Mouse (Mus musculus) heart, postnatal 25 days (tissue): ENCODE results near the gene Krt87. TPM values are rescaled to one million over a fixed set of nuclear protein-coding genes. Genes with fewer than 3 reads are reported as not detected.

ENCODE experiments used
- DNase-seq: peaks from one replicate; pipeline ENCODE4 v3.0.0; 2022; ENCODE audit warnings: low spot score
- intact Hi-C: fragments of 180-260 bp; cut with DNase I; formaldehyde crosslinking; loops from one replicate; pipeline ENCODE4 v1.15.1; 2025
- total RNA-seq, 2 experiments: library from RNA; stranded (reverse); gene quantifications; 2 replicates each; pipeline ENCODE4 v1.2.3; 2021

Krt87 gene
- total RNA-seq, result not detected

DNA sequence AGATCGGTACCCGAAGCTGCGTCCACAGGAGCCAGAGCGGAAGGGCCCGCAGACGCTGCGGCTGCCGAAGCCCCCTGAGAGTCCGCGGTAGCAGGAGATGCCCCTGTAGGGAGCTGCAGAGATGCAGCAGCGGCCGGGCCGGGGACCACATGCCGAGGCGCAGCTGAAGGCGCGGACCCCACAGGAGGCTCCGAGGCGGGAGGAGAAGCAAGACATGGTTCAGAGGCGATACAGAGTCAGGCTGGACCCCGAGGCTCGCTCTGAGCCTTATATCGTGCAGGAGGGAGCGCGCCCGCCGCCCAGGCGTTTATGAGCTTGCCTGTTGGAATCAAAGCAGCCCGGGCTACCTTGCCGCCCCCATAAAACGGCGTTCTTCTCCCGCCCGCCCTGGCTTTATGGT lies at the start of gene Krt87:
Krt87 (minus strand) TSS at position 250 of the 400 bp plus-strand sequence.
- intact Hi-C loops, result no loop called here
- DNase-seq, result no peak

DNA sequence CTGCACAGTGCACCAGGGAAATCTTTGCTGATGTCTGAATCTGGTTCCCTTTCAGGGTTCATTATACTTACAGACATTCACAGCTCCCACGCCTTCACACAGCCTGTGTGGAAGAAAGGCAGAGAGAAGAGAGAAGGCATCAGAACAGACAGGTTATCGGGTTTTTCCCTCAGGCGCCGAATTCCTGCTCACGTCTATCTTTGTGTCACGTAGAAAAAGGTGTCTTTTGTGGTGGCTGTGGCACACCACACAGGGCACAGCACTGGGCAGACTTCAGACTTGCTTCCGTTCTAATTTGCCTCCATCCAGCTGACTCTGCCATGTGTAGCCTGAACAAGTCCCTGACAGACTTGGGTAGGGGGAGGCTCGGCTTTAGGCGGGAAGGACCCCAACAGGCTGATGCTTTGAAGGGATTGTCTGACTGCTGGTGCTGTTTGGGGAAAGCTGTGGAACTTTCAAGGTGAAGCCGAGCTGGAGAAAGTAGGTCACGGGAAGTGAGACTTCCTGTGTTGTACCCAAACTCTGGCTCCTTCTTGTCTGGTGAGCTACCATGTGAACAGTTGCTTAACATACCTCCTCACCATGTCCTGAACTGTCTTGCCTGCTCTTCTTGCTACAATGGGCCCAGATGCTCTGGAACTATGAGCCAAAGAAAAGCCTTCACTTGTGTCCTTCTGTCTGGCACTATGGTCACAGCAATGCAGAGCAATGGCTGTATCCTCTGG lies 47.5 kb upstream of the Krt87 start:
- DNase-seq, result no peak
- intact Hi-C loops, result no loop called here

DNA sequence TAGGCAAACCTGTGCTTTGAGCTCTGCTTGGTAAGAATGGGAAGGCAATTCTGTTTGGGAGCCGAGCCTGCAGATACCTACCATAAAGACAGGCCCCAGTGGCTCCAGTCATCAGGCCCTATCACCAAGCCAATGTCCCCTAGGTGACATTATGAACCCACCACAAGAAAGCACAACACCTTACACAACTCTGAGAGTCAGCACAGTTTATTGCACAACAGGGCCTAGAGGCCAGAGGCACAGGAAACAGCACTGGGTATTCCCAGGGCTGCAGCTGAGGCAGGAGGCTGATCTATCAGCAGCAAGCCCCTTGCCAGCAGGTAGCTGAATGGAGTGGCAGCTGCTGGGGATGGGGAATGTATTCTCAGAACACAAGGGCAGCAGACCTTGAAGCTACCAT lies 46.3 kb upstream of the Krt87 start:
- DNase-seq, result no peak
- intact Hi-C loops, result no loop called here

GRCm38 (mm10) chr15:101483646-101484045 lies 45.0 kb upstream of the Krt87 start:
- no peak for DNase-seq
- intact Hi-C loops, result no loop called here

DNA sequence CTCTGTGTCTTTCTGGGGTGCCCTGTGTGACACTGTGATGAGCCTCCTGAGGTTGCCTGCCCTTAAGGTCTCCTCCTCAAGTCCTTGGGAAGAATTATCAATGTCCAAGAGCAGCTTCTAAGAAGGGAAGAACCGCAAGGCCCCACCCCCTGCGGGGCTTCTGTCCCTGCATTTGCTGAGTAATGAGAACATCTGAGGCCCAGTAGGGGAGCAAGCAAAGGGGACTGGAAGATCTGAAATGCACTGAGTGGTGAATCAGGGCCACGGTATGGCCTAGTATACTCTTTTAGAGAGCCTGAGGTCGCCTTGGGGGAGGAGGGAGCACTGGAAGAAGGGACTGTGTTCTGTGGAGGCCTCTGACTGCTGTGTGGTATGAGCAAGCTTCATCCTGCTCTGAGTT lies 43.5 kb upstream of the Krt87 start:
- intact Hi-C loops, result no loop called here
- no peak for DNase-seq

DNA sequence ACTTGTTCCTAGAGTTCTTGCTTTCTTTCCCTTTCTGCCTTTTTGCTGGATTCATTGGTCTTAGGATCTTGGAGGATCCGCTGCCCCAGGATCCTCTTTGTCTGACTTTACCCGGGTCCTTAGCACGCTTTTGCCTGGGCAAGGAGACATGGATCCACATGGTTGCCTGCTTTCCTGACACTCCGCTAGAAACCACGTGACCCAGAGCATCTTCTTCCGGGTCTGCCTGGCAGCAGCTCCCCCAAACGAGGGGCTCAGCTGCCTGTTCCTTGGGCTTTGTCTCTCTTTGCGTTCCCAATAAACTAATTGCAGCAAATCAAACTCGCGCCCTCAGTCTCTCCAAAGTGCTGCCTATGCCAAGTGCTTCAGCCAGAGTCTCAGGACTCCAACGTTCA lies 41.1 kb upstream of the Krt87 start:
- no peak for DNase-seq
- intact Hi-C loops, result no loop called here

GRCm38 (mm10) chr15:101479007-101479665 lies 40.5 kb upstream of the Krt87 start:
- intact Hi-C loops, result no loop called here
- no peak for DNase-seq

DNA sequence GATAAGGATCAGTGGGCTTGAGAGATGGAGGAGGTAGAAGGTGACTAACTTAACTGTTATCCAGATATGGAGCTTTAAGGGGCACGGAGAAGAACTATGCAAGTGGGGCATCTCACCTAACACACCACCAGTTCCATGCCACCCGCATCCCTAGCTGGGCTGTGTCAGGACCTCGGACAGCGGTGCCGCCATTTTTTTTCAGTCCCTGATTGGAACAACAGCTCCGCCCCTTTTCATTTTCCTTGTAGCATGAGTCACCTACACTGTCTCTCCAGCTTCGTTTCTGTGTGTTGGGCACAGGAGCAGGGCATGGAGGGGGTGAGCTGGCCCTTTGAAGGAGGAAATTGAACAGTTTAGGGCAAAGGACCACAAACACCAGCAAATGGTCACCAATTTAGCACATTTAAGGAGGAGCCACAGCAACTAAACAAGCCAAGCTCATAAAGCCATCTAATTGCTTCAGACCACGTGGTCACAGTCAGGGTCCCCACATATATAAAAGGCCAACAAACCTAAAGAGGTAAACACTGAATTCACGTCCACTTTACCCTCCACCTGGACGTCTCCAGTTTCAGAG lies 34.4 kb upstream of the Krt87 start, which contains the start of gene Krt86:
Krt86 (plus strand) TSS at position 527 of the 577 bp plus-strand sequence.
- no peak for DNase-seq
- intact Hi-C loops, result no loop called here

DNA sequence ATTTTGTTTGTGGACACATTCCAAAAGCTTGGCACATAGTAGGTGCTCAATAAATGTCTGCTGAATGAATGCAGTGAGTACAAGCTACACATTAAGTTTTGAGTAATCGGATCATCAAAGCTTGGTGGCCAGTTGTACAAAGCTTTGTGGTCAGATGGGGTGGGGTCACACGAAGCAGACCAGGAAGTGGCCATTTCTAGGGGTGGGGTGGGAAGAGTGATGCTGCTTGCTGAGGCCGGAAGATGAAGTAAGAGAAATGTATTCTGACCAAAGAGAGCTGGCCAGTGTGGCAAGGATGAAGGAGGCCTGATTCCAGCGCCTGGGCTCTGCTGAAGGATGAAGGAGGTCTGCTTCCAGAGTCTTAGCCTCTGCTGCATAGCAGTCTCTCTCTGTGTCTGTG lies 30.5 kb upstream of the Krt87 start:
- DNase-seq, result no peak
- intact Hi-C loops, result no loop called here

DNA sequence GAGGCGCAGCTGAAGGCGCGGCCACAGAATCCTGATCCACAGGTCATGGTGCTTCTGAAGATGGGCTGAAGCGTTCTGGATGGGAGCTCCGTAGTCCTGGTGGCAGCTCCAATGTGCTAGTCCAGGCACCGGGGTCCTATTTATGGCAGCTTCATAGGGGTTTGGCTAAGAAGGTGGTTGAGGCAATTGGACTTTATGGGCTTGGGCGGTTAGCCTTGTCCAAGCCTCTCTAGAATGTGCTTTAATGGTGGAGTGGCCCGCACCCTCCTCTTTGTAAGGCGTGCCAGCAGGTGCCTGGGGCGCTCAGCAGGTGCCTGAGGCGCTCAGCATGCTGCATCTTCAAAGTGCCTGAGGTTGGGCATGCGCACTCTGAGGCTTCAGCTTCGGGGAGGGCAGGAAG lies 25.0 kb upstream of the Krt87 start, which contains the start of gene Krt81:
Krt81 (minus strand) TSS at position 101 of the 400 bp plus-strand sequence.
- intact Hi-C loops, result no loop called here
- no peak for DNase-seq

GRCm38 (mm10) chr15:101459283-101459682 lies 20.7 kb upstream of the Krt87 start:
- DNase-seq, result no peak
- intact Hi-C loops, result no loop called here

DNA sequence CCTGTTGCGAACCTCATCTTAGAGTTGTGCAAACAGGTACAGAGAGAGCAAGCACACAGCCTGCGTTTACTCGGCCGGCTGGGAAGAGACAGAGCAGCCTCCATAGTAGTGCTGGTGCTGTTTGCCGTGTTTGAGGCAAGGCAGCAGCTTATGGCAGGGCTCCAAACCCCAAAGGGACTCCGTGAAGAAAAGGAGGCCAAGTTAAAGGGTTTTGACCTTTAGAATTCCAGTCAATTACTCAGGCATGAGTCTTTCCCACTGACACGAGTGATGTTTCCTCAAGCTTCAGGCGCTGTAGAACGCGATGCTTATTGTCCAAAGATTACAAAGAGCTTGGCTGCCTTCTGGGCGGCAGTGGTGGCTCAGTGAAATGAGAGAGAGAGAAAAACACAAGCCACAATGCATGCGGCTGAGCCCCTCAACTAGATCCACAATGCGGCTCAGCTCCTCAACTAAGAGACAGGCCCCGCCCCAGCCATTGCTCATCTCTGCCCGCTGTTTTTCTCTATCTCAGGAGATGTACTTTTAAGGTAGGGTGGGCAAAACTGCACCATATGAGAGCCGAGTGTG lies 19.8 kb upstream of the Krt87 start:
- intact Hi-C loops, result no loop called here
- DNase-seq, result no peak

- intact Hi-C loops, result no loop called here
- no peak for DNase-seq
Observed at GRCm38 (mm10) chr15:101455891-101456290, 17.3 kb upstream of the Krt87 start.

GRCm38 (mm10) chr15:101455292-101455691 lies 16.7 kb upstream of the Krt87 start:
- intact Hi-C loops, result no loop called here

GRCm38 (mm10) chr15:101454774-101455173 lies 16.2 kb upstream of the Krt87 start:
- intact Hi-C loops, result no loop called here
- DNase-seq, result no peak

More at GRCm38 (mm10) chr15:101455292-101455691, 16.7 kb upstream of the Krt87 start:
- DNase-seq, result no peak

DNA sequence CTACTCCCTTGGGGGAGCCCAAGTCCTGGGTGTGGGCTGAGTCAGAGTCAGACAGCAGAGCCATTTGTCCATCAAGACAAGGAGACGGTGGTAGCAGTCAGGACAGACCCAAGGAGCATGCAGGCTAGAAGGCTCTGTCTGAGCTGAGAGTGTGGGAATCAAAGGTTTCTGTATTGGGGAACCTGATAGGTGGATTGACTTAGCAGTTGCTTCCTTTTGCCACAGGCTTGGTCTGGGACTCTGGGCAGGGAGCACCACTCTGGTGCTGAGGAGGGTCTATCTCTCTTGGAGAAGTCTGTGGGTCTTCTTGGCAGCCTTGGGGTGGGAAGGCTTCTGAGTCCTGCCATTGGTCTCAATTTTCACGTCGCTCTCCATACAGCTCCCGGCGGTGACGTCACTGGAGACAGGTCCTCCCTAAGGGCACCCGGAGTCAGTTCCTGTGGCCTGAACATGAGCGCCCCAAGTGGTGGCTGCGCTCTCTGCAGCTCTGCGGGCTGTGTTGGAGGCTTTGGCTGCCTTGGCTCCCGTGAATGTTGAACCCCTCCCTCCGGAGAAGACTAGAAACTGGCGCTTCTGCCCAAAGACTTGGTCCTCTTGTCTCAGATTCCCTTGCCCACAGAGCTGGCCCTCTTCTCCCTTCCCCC lies 14.6 kb upstream of the Krt87 start:
- intact Hi-C loops, result loop anchor here (2.0 kb wide), 1 partner anchor 112 kb away; no protein-coding TSS in a partner anchor
- DNase-seq, result peak; percentile 57

DNA sequence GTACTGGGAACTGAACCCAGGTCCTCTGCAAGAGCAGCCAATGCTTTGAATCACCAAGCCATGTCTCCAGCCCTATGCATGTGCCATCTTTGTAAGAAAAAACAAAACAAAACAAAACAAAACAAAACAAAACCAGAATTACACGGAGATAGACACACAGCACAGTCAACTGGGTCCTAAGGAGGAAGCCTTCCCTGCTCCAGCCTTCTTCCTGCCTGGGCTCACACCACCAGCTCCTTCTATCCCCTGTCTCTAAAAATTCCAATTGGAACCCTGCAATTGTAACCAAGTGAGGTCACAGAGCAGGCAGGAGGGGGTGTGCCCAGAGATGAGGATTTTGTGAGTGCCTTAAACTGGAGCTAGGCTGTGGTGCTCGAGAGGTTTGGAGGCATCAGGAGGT lies 8.8 kb upstream of the Krt87 start, which contains the start of gene Krt88:
Krt88 (plus strand) TSS at position 301 of the 400 bp plus-strand sequence.
- DNase-seq, result no peak
- intact Hi-C loops, result no loop called here

DNA sequence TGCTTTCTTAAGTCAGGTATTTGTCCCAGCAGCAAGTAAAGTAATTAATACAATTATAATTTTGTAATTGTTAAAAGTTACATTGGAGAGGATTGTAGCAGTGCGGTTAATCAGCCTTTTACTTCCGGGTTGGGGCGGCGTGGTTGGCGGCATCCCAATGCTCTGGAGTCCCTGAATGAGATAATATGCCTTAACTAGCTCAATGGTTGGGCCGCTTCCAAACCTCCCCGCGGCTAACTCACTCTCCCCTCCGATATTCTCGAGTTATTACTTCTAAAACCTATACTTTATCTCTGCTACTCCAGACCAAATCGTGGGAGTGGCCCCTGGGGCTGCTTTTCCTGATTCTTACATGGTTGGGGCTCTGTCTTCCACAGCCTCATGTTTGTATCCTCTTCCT lies 8.0 kb upstream of the Krt87 start:
- no peak for DNase-seq
- intact Hi-C loops, result no loop called here

GRCm38 (mm10) chr15:101440837-101441236 lies 2.2 kb upstream of the Krt87 start:
- DNase-seq, result no peak

GRCm38 (mm10) chr15:101436611-101437010 lies 2.0 kb downstream of the Krt87 start:
- intact Hi-C loops, result no loop called here
- no peak for DNase-seq

More at GRCm38 (mm10) chr15:101440837-101441236, 2.2 kb upstream of the Krt87 start:
- intact Hi-C loops, result no loop called here
